Mouse (Mus musculus) retina, embryonic 14.5 days (tissue): ENCODE measurements around the gene Gm4767.
"Not testable (repeated sequence)": the region's sequence is repeated elsewhere in the genome, so short reads cannot be mapped to it uniquely, and the experiment has no call there.

Experiments
- DNase-seq: peaks from one replicate; pipeline ENCODE4 v3.0.0-alpha.2; 2015; ENCODE audit warnings: low spot score

Gm4767 gene

DNA sequence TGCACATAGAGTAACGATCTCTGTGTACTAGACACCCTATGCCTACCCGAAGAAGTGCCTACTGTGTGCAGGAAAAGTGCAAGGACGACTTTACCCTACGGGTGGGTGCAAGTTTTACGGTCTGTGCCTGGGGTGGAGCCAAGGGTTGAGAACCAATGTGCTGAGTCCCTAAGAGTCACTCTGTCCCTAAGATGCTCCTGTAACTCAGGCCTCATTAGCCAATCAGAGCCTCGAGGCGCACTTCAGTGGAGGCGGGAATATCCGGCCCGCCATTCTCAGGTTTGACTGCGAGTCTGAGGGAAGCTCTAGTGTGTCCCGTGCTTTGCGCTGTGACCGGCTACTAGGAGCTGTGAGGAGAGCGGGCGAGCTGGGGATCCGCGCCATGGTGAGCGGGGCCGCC is at the start of gene Gm4767:
Gene Gm4767, plus strand, starts transcription at position 288 of the 400 bp plus-strand sequence.
- not testable (repeated sequence) for DNase-seq

GRCm38 (mm10) chr10:81770506-81771403 is 41.2 kb upstream of the Gm4767 start, which contains the start of gene Gm3055:
TSS of gene Gm3055 (minus strand) at chr10:81771161.
- DNase-seq = not testable (repeated sequence)

- DNase-seq = not testable (repeated sequence)
Observed at GRCm38 (mm10) chr10:81771404-81771777, 40.6 kb upstream of the Gm4767 start.

DNA sequence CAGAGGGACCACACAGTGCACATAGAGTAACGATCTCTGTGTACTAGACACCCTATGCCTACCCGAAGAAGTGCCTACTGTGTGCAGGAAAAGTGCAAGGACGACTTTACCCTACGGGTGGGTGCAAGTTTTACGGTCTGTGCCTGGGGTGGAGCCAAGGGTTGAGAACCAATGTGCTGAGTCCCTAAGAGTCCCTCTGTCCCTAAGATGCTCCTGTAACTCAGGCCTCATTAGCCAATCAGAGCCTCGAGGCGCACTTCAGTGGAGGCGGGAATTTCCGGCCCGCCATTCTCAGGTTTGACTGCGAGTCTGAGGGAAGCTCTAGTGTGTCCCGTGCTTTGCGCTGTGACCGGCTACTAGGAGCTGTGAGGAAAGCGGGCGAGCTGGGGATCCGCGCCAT is 34.2 kb downstream of the Gm4767 start:
- not testable (repeated sequence) for DNase-seq

GRCm38 (mm10) chr10:81863409-81864407 is 51.7 kb downstream of the Gm4767 start, which contains the start of gene Gm32687:
TSS of gene Gm32687 (plus strand) at chr10:81863934.
- DNase-seq = not testable (repeated sequence)
